26 mouse cellular contexts compared by ENCODE assay signal in the genomic region with DNA sequence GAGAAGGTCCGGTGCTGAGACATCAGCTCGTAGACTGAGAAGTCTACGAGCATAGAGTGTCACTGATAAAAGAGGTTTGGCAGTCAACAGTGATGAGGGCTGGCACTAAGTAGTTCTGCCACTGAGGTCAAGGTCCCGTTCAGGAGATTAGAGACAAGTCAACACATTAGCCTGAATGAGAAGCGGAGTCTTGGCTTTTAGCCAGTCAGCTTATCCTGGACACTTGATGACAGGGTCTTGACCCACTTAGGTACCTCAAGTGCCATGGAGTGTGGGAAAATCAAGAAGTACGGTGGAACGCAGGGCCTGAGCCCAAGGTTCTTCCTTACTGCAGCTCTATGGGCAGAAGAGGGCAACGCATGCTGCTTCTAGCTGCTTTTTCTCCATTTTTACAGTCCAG. TPM values are rescaled to one million over a fixed set of nuclear protein-coding genes. Genes with fewer than 3 reads are reported as not detected.
DNase-seq lines count a peak whose midpoint lies in the region; ATAC-seq and TF ChIP-seq lines count a peak whose summit lies in the region.
"Had no signal": no experiment of that assay in that cellular context is flagged by ENCODE, and none has a peak within 500 bp of the region (broad histone marks: within the 10 kb centered on the region; RNA-seq: fewer than 3 reads in every experiment).

No protein-coding gene starts in this region.

- TF ChIP-seq POLR2A in lung, adult 2 months (IDR thresholded peaks at IDR 0.05; ENCODE audit: borderline replicate concordance, extremely low read depth, low read depth, low read length): no peak

- intact Hi-C loops in heart, postnatal 14 days (cut with DNase I): no loop called here
- intact Hi-C loops in left cerebral cortex, postnatal 4 days (cut with DNase I): no loop called here

- TF ChIP-seq CTCF in lung, adult 2 months (IDR thresholded peaks at IDR 0.05; ENCODE audit: insufficient read depth, low read length): no peak

- no peak overlapping the region for H3K4me2 ChIP-seq in heart, embryonic 16.5 days (ENCODE audit: low read depth, low read length)
- H3K4me2 ChIP-seq in lung, embryonic 16.5 days (ENCODE audit: low read depth, low read length): no peak overlapping the region
- H3K4me2 ChIP-seq: forebrain, embryonic 13.5 days; intestine, embryonic 15.5 days; liver, embryonic 15.5 days had no signal

- no peaks in the 10 kb centered on the region for H3K36me3 ChIP-seq in heart, embryonic 10.5 days
- no peaks in the 10 kb centered on the region for H3K36me3 ChIP-seq in heart, embryonic 16.5 days (ENCODE audit: control insufficient read depth, insufficient read depth)
- H3K36me3 ChIP-seq in lung, embryonic 16.5 days (ENCODE audit: control insufficient read depth, insufficient read depth, low read length): no peaks in the 10 kb centered on the region
- H3K36me3 ChIP-seq: hindbrain, embryonic 10.5 days; intestine, embryonic 15.5 days; liver, embryonic 15.5 days; midbrain, embryonic 10.5 days had no signal

- peaks cover 77% of the 10 kb centered on the region for H3K27me3 ChIP-seq in heart, embryonic 10.5 days (ENCODE audit: insufficient read depth, poor library complexity, severe bottlenecking)
- H3K27me3 ChIP-seq in heart, embryonic 16.5 days (ENCODE audit: control insufficient read depth, insufficient read depth, low read length): peaks cover 75% of the 10 kb centered on the region
- H3K27me3 ChIP-seq in lung, embryonic 16.5 days (ENCODE audit: control insufficient read depth, insufficient read depth, low read depth, low read length): no peaks in the 10 kb centered on the region
- H3K27me3 ChIP-seq: forebrain, embryonic 13.5 days; intestine, embryonic 15.5 days; liver, embryonic 15.5 days had no signal

- no peak overlapping the region for H3K9ac ChIP-seq in heart, embryonic 16.5 days (ENCODE audit: low read length)
- no peak overlapping the region for H3K9ac ChIP-seq in lung, embryonic 16.5 days (ENCODE audit: low read length)
- H3K9ac ChIP-seq: forebrain, embryonic 13.5 days; intestine, embryonic 15.5 days; liver, embryonic 15.5 days had no signal

- peak; percentile 79 for DNase-seq in heart, embryonic 10.5 days (ENCODE audit: low spot score)
- DNase-seq in heart, postnatal 14 days: no peak
- no peak for DNase-seq in heart, adult 11 months
- DNase-seq in lung, adult 2 months: no peak
- DNase-seq in lung, postnatal 25 days (ENCODE audit: low spot score): peak; percentile 18
- no peak for DNase-seq in left cerebral cortex, postnatal 4 days
- DNase-seq: cerebellum, adult 8-10 months had no signal

- no peak overlapping the region for H3K27ac ChIP-seq in heart, embryonic 10.5 days
- H3K27ac ChIP-seq in heart, embryonic 16.5 days (ENCODE audit: low read length): no peak overlapping the region
- H3K27ac ChIP-seq in lung, embryonic 16.5 days (ENCODE audit: low read length): no peak overlapping the region
- H3K27ac ChIP-seq: forebrain, embryonic 13.5 days; gastrocnemius, adult 2 months; hindbrain, embryonic 10.5 days; intestine, embryonic 15.5 days; liver, embryonic 15.5 days; midbrain, embryonic 10.5 days; stomach, postnatal 0 days had no signal

- H3K4me1 ChIP-seq in heart, embryonic 10.5 days: 0 out of 2 replicates have a peak, but pooled peaks cover 6% of the 10 kb centered on the region
- H3K4me1 ChIP-seq in heart, embryonic 16.5 days (ENCODE audit: control insufficient read depth, insufficient read depth, low read length): 0 out of 2 replicates have a peak, but pooled peaks cover 2% of the 10 kb centered on the region
- H3K4me1 ChIP-seq in lung, embryonic 16.5 days (replicated peaks; ENCODE audit: control insufficient read depth, insufficient read depth, low read length): no peaks in the 10 kb centered on the region
- H3K4me1 ChIP-seq in lung, adult 2 months (ENCODE audit: control insufficient read depth, insufficient read depth, low read length): no peaks in the 10 kb centered on the region
- H3K4me1 ChIP-seq: forebrain, embryonic 13.5 days; hindbrain, embryonic 10.5 days; intestine, embryonic 15.5 days; liver, embryonic 15.5 days; midbrain, embryonic 10.5 days had no signal

- 26% methylated on average over 8 of the region's 8 CpGs for WGBS in heart, embryonic 10.5 days
- WGBS in heart, embryonic 16.5 days: 24% methylated on average over 8 of the region's 8 CpGs
- WGBS in lung, embryonic 16.5 days: 23% methylated on average over 8 of the region's 8 CpGs
- WGBS in lung, adult 2 months: 34% methylated on average over 8 of the region's 8 CpGs

- H3K4me3 ChIP-seq in heart, embryonic 10.5 days: no peak overlapping the region
- no peak overlapping the region for H3K4me3 ChIP-seq in heart, embryonic 16.5 days (ENCODE audit: low read length)
- no peak overlapping the region for H3K4me3 ChIP-seq in lung, embryonic 16.5 days (ENCODE audit: low read length)
- H3K4me3 ChIP-seq in lung, adult 2 months (replicated peaks; ENCODE audit: extremely low read depth, low read depth, low read length): no peak overlapping the region
- H3K4me3 ChIP-seq: forebrain, embryonic 13.5 days; gastrocnemius, adult 2 months; hindbrain, embryonic 10.5 days; intestine, embryonic 15.5 days; liver, embryonic 15.5 days; midbrain, embryonic 10.5 days; myocyte had no signal

- ATAC-seq in heart, embryonic 16.5 days (replicated peaks; ENCODE audit: extremely low read depth, insufficient read depth, low FRiP score): peak; percentile 69
- peak; percentile 47; the same call in 1 of the 2 replicates for ATAC-seq in lung, embryonic 16.5 days (ENCODE audit: low read depth)
- ATAC-seq: forebrain, embryonic 13.5 days; hindbrain, embryonic 16.5 days; intestine, embryonic 15.5 days; midbrain, embryonic 16.5 days had no signal

- H3K9me3 ChIP-seq in heart, embryonic 10.5 days: 0 out of 2 replicates have a peak, but pooled peaks cover 2% of the 10 kb centered on the region
- peaks cover 5% of the 10 kb centered on the region for H3K9me3 ChIP-seq in heart, embryonic 16.5 days (replicated peaks; ENCODE audit: control insufficient read depth, low read length)
- H3K9me3 ChIP-seq in lung, embryonic 16.5 days (ENCODE audit: control insufficient read depth, low read length): 0 out of 2 replicates have a peak, but pooled peaks cover 2% of the 10 kb centered on the region
- H3K9me3 ChIP-seq: forebrain, embryonic 13.5 days; intestine, embryonic 15.5 days; liver, embryonic 15.5 days; midbrain, embryonic 10.5 days had no signal

RNA-seq across cellular contexts. Expression of a gene that starts 19.6 kb away (rescaled TPM):
- 57.2 and 71.5 TPM in 2 replicates for polyA plus RNA-seq in heart, embryonic 10.5 days (2016; fragmentation: Nextera tagmentation; extraction: Ambion mirVana)
- total RNA-seq in heart, postnatal 14 days (2021): 10 to 100 TPM in 1 of 2 experiments, 1 to 10 TPM in 1; 8.5 to 12.0 TPM
- polyA plus RNA-seq in heart, embryonic 16.5 days (2015; fragmentation: Nextera tagmentation; extraction: Ambion mirVana): 31.3 and 43.5 TPM in 2 replicates
- 69.2 and 77.2 TPM in 2 replicates for polyA plus RNA-seq in lung, embryonic 16.5 days (2015; fragmentation: Nextera tagmentation; extraction: Ambion mirVana)
- 2.9 and 5.0 TPM in 2 replicates for polyA plus RNA-seq in lung, adult 2 months (2012; rRNA removed)
- total RNA-seq in left cerebral cortex, postnatal 4 days (2021): 10 to 100 TPM; 44.1 to 53.1 TPM

RNA-seq across cellular contexts. Expression of a gene that starts 20.3 kb away (rescaled TPM):
- polyA plus RNA-seq in heart, embryonic 10.5 days (2016; fragmentation: Nextera tagmentation; extraction: Ambion mirVana): not detected in 2 replicates
- not detected for total RNA-seq in heart, postnatal 14 days (2021)
- 0.04 TPM in 1 of 2 replicates, not detected in the other for polyA plus RNA-seq in heart, embryonic 16.5 days (2015; fragmentation: Nextera tagmentation; extraction: Ambion mirVana)
- polyA plus RNA-seq in lung, embryonic 16.5 days (2015; fragmentation: Nextera tagmentation; extraction: Ambion mirVana): not detected in 2 replicates
- not detected in 2 replicates for polyA plus RNA-seq in lung, adult 2 months (2012; rRNA removed)
- not detected for total RNA-seq in left cerebral cortex, postnatal 4 days (2021)
- total RNA-seq: adrenal gland, postnatal 25 days; ES-E14; gastrocnemius, adult 2 months; gastrocnemius, postnatal 4 days; left cerebral cortex, postnatal 25 days had no signal
- polyA plus RNA-seq: embryonic facial prominence, embryonic 14.5 days; intestine, embryonic 15.5 days; liver, embryonic 15.5 days; midbrain, embryonic 10.5 days; small intestine, adult 2 months; stomach, postnatal 0 days had no signal

RNA-seq across cellular contexts. Expression of a gene that starts 49.0 kb away (rescaled TPM):
- polyA plus RNA-seq in heart, embryonic 10.5 days (2016; fragmentation: Nextera tagmentation; extraction: Ambion mirVana): 1.5 and 3.0 TPM in 2 replicates
- under 1 TPM; 0.12 to 0.67 TPM for total RNA-seq in heart, postnatal 14 days (2021)
- polyA plus RNA-seq in heart, embryonic 16.5 days (2015; fragmentation: Nextera tagmentation; extraction: Ambion mirVana): 0.58 and 0.75 TPM in 2 replicates
- 3.7 and 5.4 TPM in 2 replicates for polyA plus RNA-seq in lung, embryonic 16.5 days (2015; fragmentation: Nextera tagmentation; extraction: Ambion mirVana)
- 2.2 and 3.2 TPM in 2 replicates for polyA plus RNA-seq in lung, adult 2 months (2012; rRNA removed)
- total RNA-seq in left cerebral cortex, postnatal 4 days (2021): 10 to 100 TPM; 10.9 to 13.6 TPM
- polyA plus RNA-seq: kidney, embryonic 14.5 days had no signal

Comparison
In these comparisons a context has a peak if more than half of its experiments do, and no peak if none do; other contexts are left out.
1. DNase-seq: peak in heart, embryonic 10.5 days (single experiment) and lung, postnatal 25 days (single experiment); none in heart, postnatal 14 days (0 of 2), heart, adult 11 months (single experiment), lung, adult 2 months (single experiment) and left cerebral cortex, postnatal 4 days (single experiment).